Mouse (Mus musculus) cerebral cortex, adult 2 months (tissue): ENCODE data around the gene Sgpp1.

Experiments
- WGBS: fragments of 180-500 bp; shearing (Covaris S2); methylation state at CpG from one replicate; pipeline ENCODE4 v1.1.7; 2018; 5-methylcytosine and 5-hydroxymethylcytosine counted together

Sgpp1 gene

GRCm38 (mm10) chr12:75735246-75736200 lies at the start of gene Sgpp1:
Gene Sgpp1, minus strand, starts transcription at chr12:75735729.
- 1% methylated on average over 105 of the region's 105 CpGs for WGBS

- whole genome bisulfite sequencing = 88% methylated on average over 2 of the region's 2 CpGs
Observed at GRCm38 (mm10) chr12:75784271-75784751, 48.8 kb upstream of the Sgpp1 start.

DNA sequence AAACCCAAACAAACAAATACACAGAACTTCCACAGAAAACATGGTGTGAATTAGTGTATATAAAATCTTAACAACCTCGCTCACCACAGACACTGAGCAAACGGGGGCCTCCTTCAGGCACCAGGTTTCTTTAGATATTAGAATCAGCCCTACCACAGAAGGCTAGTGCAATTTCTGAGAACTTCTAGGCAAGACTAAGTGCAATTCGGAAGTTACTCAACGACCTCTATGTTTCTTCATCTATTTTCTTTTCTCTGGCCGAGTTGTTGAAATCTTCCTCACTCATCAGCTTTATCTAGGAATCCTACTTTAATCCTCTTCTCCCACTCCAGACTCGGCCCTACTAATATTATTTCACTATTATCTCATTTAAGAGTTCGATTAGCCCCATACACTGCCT lies 46.5 kb upstream of the Sgpp1 start:
- WGBS = 93% methylated on average over 7 of the region's 7 CpGs

- WGBS = 26% methylated on average over 3 of the region's 3 CpGs
Observed at GRCm38 (mm10) chr12:75772424-75773034, 37.0 kb upstream of the Sgpp1 start.

GRCm38 (mm10) chr12:75771410-75771809 lies 35.9 kb upstream of the Sgpp1 start:
- 79% methylated on average over 3 of the region's 3 CpGs for WGBS

DNA sequence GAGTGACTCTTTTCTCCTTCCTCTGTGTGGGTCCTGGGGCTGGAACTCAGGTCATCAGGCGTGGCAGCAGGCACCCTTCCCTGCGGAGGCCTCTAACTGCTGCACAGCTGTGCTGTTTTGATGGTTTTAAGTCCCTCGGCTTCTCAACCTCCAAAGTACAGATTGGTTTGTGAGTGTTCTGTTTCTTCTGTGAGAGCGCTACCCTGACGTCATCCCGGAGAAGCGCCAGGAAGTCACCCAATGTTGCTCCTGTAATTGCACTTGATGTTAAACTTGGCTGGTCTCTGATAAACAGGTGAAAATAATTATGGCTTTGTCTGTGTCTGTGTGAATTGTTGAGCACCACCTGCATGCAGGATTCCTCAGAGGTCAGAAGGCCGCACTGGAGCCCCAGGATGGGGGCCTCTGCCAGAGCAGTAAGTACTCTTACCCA lies 31.4 kb upstream of the Sgpp1 start:
- WGBS = 75% methylated on average over 8 of the region's 8 CpGs

DNA sequence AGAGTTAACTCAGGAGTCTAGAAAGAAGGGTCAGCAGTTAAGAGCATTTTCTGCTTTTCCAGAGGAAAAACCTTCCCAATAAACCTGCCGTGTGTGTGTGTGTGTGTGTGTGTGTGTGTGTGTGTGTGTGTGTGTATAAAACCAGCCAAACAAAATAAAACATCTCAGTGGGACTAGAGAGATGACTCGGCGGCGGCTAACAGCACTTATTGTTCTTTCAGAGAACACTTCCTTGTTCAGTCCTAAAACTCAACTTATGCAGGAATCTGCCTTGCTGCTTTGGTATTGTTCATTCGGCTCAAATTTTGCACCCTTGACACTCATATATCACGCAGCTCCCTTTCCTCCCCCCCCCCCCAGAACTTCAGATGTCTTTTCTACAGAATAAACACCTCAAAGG lies 30.9 kb upstream of the Sgpp1 start:
- 66% methylated on average over 6 of the region's 6 CpGs for WGBS

DNA sequence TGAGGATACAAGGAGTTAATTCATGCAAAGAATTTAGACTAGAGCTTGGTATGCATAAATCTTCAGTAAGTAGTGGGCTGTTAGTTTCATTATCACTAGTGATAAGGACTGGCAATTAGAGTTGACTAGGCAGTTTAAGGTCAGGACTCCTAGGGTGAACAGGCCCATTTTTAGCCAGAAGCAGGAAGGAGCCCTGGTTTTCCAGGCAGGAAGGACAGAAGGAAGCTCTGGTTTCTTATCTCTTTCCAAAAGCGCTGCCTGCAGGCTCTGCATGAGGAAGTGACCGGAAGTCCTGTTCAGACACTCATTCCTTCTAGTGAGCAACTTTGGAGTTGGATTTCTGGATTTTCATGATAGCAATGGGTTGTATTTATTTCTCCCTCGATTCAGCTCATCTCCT lies 30.2 kb upstream of the Sgpp1 start:
- 71% methylated on average over 3 of the region's 3 CpGs for WGBS

DNA sequence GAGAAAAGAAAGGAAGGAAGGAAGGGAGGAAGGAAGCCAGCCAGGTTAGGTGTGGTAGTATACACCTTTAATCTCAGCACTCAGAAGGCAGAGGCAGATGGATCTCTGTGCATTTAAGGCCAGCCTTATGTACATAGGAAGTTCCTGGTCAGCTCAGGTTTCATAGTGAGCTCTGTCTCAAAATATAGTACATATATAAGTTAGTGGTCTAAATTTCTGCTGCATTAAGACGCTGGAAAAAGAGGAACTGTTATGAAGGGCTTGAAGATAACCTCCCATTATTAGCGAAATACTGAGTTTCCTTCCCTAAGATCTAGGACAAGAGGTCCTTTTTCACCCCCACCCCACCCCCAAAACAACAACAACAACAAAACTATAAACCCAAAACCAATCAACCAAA lies 20.9 kb upstream of the Sgpp1 start:
- WGBS = 89% methylated on average over 2 of the region's 2 CpGs

- WGBS = 93% methylated on average over 8 of the region's 8 CpGs
Observed at GRCm38 (mm10) chr12:75753730-75754129, 18.2 kb upstream of the Sgpp1 start.

GRCm38 (mm10) chr12:75752077-75752476 lies 16.5 kb upstream of the Sgpp1 start:
- WGBS = 94% methylated on average over 3 of the region's 3 CpGs

DNA sequence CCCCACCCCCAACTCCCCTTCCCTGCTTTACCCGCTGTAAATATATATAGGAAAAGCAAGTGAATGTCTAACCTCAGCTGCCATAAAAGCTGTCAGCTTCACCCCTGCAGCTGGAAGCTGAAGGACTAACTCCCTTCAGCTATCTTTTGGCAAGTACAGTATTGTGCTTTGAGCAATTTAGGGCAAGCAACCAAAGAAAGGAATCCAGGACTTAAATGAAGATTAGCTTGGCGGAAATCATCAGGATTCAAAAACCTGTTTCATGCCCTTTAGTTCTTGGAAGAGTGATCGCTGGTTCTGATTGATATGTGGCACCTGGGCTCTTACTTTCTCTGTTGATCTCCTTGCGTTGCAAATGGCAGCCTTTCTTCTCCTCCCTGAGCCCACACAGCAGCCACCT lies 13.0 kb upstream of the Sgpp1 start:
- 76% methylated on average over 4 of the region's 4 CpGs for WGBS

DNA sequence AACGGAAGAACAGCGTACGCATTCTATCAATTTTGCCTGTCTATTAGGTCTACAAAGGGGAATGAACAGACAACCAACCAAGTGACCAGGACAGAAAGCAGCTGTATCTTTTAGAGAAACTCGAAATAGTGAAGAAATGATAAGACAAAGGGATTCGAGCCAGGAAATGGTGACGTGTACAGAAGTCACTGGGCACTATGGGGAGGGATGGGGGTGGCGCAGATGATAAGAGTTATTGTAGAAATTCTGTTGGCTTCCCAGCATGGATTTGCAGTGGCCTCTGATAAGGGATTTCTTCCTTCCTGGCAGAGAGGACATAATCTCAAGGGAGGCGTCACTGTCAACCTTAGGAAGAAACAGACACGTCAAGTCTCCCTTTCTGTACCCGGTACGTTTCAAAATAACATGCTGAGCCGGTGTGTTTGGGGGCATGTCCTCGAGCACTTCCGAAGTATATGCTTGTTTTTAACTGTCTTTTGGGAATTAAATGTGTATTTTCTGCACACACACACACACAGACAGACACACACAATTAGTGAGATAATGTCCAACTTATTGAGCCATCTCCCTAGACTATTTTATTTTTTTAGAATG lies 10.3 kb upstream of the Sgpp1 start:
- 85% methylated on average over 14 of the region's 14 CpGs for WGBS

- WGBS = 93% methylated on average over 5 of the region's 5 CpGs
Observed at GRCm38 (mm10) chr12:75742101-75742500, 6.6 kb upstream of the Sgpp1 start.

GRCm38 (mm10) chr12:75741273-75741672 lies 5.7 kb upstream of the Sgpp1 start:
- 83% methylated on average over 2 of the region's 2 CpGs for WGBS

DNA sequence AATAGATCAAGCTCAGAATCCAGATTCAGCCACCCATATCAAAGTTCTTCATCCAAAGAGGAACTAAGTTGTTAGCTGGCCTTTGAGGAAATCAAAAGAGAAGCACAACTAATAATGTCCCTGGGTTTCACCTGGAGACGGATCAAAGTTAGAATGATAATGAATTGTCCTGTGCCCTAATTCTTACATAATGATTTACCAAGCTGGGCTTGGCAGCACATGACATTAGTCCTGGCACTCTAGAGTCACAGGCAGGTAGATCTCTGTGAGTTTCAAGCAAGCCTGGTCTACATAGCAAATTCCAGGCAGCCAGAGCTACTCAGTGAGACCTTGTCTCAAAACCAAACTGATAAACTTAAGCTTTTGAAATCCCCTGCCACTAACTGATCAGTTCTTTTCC lies 4.9 kb upstream of the Sgpp1 start:
- 92% methylated on average over 1 of the region's 1 CpGs for WGBS

- WGBS = 65% methylated on average over 2 of the region's 2 CpGs
Observed at GRCm38 (mm10) chr12:75739611-75740010, 4.1 kb upstream of the Sgpp1 start.

DNA sequence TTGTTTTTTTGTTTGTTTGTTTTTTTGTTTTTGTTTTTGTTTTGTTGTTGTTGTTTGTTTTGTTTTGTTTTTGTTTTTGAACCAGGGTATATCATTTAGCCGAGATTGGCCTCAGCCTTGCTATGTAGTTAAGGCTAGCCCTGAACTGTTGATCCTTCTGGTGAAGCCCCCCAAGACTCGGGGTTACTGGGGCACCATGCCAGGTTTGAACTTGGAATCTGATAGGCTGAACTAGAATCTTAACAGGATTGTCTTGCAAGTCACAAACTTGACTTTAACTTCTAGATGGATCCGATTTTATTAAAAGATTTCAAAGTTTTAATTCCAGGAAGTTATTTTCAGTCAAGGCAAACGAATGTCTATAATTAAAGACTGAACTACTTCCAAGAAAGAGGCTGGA lies 767 bp upstream of the Sgpp1 start:
- 38% methylated on average over 4 of the region's 4 CpGs for whole genome bisulfite sequencing

DNA sequence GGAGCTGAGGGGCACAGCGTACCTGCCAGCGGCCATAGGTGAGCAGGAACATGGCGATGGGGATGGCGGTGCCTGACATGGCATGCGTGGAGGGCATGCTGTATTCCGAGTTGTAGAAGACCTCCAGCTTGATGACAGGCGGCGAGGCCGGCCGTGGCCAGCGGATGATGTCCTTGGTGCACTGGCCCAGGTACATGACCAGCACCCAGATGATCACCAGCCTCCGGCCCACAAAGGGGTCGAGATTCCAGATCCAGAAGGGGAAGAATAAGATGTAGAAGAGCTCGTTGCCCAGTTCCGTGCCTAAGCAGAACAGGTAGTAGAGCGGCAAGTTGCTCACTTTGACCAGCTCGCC lies 661 bp downstream of the Sgpp1 start:
- under 1% methylated on average over 17 of the region's 17 CpGs for WGBS

DNA sequence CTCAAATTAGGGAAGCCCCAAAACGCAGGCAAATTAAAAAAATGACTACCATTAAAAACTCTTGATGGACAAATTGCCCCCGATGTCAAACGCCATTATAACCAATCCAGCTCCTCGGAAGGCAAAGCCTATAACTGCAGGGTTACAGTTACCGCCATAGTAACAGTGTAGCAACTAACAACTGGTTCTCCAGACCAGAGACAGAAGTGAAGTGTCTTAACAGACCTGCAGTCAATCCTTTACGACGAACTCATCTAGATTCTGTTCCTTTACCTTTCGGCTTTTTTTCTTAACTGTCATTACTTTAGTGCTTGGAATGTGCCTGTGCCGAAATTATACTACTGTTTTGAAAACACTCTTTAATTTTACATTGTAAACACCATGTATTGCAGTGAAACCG lies 1.4 kb downstream of the Sgpp1 start:
- WGBS = 2% methylated on average over 10 of the region's 10 CpGs

GRCm38 (mm10) chr12:75733331-75734070 lies 2.0 kb downstream of the Sgpp1 start:
- WGBS = 10% methylated on average over 7 of the region's 7 CpGs

- 64% methylated on average over 6 of the region's 6 CpGs for WGBS
Observed at GRCm38 (mm10) chr12:75731927-75732443, 3.5 kb downstream of the Sgpp1 start.
